Mouse (Mus musculus) intestine, embryonic 15.5 days (tissue): ENCODE measurements at regions not wholly inside any gene's neighbourhood (a gene's known extent, or its start where the extent isn't known, plus 50 kb on each side); places are given as distances from the start of the nearest gene placed in this dataset.

Source experiments
- ATAC-seq: fragments of 200-750 bp; cut with Nextera tagmentation; 2 replicates; pipeline ENCODE4 v1.8.0; 2017; ENCODE audit warnings: moderate TSS enrichment, moderate library complexity
- H3K27ac ChIP-seq: fragments of 300-500 bp; sonication (generic); 2 replicates; pipeline ENCODE4 v1.5.1; 2015; ENCODE audit warnings: mild to moderate bottlenecking, inconsistent platforms
- H3K27me3 ChIP-seq: fragments of 300-500 bp; sonication (generic); replicated peaks from 2 replicates; pipeline ENCODE4 v1.6.1; 2015; ENCODE audit warnings: inconsistent platforms
- H3K36me3 ChIP-seq: fragments of 300-500 bp; sonication (generic); 2 replicates; pipeline ENCODE4 v1.6.1; 2015; ENCODE audit warnings: inconsistent platforms
- H3K4me1 ChIP-seq: fragments of 300-500 bp; sonication (generic); replicated peaks from 2 replicates; pipeline ENCODE4 v1.6.1; 2015; ENCODE audit warnings: inconsistent platforms
- H3K4me2 ChIP-seq: fragments of 300-500 bp; sonication (generic); replicated peaks from 2 replicates; pipeline ENCODE4 v1.6.1; 2015; ENCODE audit warnings: mild to moderate bottlenecking, inconsistent platforms
- H3K4me3 ChIP-seq: fragments of 300-500 bp; sonication (generic); replicated peaks from 2 replicates; pipeline ENCODE4 v1.5.1; 2015; ENCODE audit warnings: inconsistent platforms
- H3K9ac ChIP-seq: fragments of 300-500 bp; sonication (generic); 2 replicates; pipeline ENCODE4 v1.6.1; 2015; ENCODE audit warnings: inconsistent platforms
- H3K9me3 ChIP-seq: fragments of 300-500 bp; sonication (generic); 2 replicates; pipeline ENCODE4 v1.6.1; 2016; ENCODE audit warnings: inconsistent platforms
- WGBS: fragments of 180-500 bp; shearing (Covaris S2); methylation state at CpG from one replicate; pipeline ENCODE4 v1.1.7; 2015; 5-methylcytosine and 5-hydroxymethylcytosine counted together

DNA sequence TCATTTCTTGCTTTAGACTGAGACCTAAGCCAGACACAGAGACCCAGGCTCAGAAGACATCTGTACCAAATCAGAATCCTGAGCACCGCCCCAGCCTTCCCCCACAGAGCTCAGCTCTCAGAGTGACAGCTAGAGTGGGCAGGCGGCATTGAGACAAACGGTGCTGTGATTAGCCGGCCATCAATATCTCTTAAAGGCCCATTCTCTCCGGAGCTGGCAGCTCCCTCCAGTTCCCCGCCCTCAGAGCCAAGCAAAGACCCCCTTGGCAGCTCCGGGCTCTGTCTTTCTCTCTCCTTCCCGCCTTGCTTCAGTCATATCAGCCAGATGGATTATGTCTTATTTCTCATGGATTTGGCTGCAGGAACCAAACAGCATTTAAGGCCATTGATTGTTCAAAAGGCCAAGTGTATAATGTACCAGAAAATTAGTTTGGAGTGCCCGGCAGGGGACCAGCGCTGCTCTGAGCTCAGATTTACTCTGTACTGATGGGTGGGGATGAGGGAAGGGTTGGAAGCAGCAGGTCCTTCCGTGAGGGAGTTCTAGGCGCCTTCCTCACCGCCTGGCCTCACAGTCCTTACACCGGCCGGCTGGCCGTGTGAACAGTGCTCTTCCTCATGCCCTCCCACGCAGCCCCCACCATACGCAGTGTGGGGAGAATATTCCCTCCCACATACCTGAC lies 109.0 kb upstream of the Thy1 start:
- no peak overlapping the region for H3K9ac ChIP-seq
- H3K4me1 ChIP-seq = no peaks in the 10 kb centered on the region
- H3K27ac ChIP-seq = no peak overlapping the region
- no peak overlapping the region for H3K4me3 ChIP-seq
- H3K36me3 ChIP-seq = no peaks in the 10 kb centered on the region
- no peaks in the 10 kb centered on the region for H3K9me3 ChIP-seq
- 0 out of 2 replicates have a peak, but pooled peaks have one; percentile 20 for ATAC-seq
- no peak overlapping the region for H3K4me2 ChIP-seq
- peaks cover 13% of the 10 kb centered on the region for H3K27me3 ChIP-seq
- WGBS = 19% methylated on average over 18 of the region's 18 CpGs

DNA sequence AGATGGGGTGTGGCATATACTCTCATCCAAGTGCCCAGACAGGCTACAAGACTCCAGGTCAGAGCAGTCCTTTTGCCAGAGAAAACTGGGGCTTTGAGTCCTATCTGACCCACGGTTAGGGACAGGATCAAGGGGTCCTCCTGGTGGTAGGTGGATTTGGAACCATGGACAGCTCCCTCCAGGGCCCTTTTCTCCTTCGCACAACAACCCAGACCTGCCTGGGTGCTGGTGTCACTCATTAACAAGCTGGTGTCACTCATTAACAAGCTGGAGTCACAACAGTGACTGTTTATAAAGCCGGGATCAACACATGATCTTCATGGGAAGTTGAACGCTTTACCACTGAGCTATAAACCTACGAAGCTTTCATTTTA lies 108.5 kb upstream of the Thy1 start:
- H3K4me2 ChIP-seq = no peak overlapping the region
- no peaks in the 10 kb centered on the region for H3K36me3 ChIP-seq
- no peak overlapping the region for H3K9ac ChIP-seq
- H3K27me3 ChIP-seq = peaks cover 13% of the 10 kb centered on the region
- ATAC-seq = peak; percentile 49; the same call in 1 of the 2 replicates
- no peak overlapping the region for H3K4me3 ChIP-seq
- no peaks in the 10 kb centered on the region for H3K4me1 ChIP-seq
- WGBS = 6% methylated on average over 5 of the region's 5 CpGs
- no peaks in the 10 kb centered on the region for H3K9me3 ChIP-seq
- H3K27ac ChIP-seq = no peak overlapping the region

DNA sequence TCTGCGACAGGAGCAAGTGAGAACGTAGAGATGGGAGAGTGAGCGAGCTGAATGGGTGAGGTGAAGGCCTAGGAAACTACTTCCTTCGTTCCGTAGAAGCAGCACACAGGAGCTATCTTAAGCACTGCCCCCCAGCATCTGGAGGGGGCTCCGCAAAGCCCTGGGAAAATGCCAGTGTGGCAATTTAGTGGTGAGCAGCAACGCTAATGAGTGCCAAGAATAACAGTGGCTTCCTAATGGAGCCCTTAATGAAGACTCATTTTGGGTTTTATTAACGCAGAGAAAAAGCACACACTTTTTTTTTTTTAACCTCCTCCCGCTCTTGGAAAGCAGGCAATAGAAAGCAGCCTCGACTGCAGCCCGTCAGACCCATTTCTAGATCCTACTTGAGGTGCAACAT lies 103.8 kb upstream of the Thy1 start:
- Histone ChIP-seq H3K27ac (no peak overlapping the region), H3K4me1 (no peaks in the 10 kb centered on the region), H3K36me3 (no peaks in the 10 kb centered on the region), H3K27me3 (peaks cover 12% of the 10 kb centered on the region), H3K4me2 (no peak overlapping the region), H3K4me3 (no peak overlapping the region), H3K9ac (no peak overlapping the region), H3K9me3 (no peaks in the 10 kb centered on the region)
- 71% methylated on average over 11 of the region's 11 CpGs for WGBS
- ATAC-seq = no peak

DNA sequence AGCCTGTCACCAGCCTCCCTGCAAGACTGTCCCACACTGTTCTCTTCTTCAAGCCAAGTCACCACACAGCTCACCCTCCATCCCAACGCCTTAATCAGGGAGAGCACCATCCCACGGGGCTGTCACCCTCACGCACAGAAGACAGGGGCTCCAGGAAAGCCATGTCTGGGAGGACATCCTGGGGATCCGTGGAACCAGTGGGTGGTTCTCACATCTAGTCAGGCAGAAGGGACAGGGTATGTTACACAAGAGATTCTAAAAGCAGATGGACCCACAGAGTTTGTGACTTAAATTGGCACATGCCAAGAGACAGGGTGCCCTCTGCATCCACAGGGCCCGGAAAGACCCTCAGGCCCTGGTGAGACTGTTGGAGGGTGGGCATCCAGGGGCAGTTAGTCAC lies 101.0 kb upstream of the Thy1 start:
- no peaks in the 10 kb centered on the region for H3K36me3 ChIP-seq
- H3K4me2 ChIP-seq = no peak overlapping the region
- H3K4me3 ChIP-seq = no peak overlapping the region
- H3K4me1 ChIP-seq = no peaks in the 10 kb centered on the region
- H3K27me3 ChIP-seq = 0 out of 2 replicates have a peak, but pooled peaks cover 3% of the 10 kb centered on the region
- ATAC-seq = no peak
- H3K9ac ChIP-seq = no peak overlapping the region
- no peak overlapping the region for H3K27ac ChIP-seq
- 82% methylated on average over 5 of the region's 5 CpGs for WGBS
- H3K9me3 ChIP-seq = no peaks in the 10 kb centered on the region

DNA sequence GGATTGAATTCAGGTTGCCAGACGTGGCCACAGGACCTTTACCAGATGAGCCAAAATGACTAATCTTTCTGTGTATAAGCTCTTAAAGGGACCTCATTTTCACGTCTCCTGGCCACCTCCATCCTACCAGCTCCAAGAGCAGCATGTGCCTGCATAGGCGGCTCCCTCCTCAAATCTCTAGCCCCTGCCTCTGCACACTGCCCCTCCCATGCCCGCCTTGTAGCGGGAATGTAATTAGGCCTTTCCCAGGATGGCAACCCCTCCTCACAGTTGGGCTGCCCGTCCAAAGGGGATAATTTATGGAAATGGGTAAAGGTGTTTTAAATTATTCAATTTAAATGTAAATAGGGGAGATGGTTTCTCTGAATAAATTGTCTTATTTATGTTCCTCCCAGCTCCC lies 99.7 kb upstream of the Thy1 start:
- WGBS = 36% methylated on average over 6 of the region's 6 CpGs
- no peaks in the 10 kb centered on the region for H3K9me3 ChIP-seq
- ATAC-seq = no peak

DNA sequence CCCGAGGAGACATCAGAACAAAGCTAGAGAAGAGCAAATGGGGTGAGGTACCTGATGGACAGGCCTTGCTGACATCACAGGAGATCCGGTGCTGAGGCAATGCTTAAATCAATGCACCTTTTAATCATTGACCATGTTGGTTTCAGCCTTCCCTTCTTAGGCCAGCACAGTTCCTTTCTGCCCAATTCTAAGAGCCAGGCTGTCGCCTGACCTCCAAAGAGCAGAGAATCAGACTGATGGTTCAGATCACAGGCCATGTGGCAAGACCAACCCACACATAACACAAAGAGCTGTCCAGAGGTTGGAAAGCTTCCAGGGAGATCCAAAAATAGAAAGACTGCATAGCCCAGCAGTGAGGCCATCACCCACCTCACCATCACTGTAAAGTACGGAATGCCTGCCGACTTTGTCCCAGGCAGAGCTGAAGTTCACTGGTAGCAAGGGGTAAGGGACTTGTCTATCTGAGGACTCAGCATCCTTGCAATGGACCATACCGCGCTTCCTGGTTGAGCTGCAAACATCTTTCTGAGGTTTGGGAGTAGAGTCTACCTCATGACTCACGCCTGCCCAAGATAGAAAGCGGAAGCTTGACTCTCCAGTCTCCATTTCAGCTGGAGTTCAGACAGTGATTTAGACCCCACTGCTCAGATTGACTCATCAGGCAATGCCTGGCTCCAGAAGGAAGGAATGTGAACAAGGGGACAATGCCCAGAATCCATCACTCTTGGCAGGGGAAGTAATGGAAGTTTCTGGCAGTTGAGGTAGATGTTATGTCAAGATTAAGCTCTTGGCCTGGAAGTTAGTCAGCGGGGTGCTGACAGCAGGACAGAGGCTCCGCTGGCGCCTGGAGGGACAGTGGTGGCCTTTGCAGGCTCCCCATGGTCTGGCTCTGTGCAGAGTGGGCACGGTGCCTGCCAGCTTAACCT lies 98.1 kb upstream of the Thy1 start:
- no peak for ATAC-seq
- no peaks in the 10 kb centered on the region for H3K9me3 ChIP-seq
- H3K9ac ChIP-seq = no peak overlapping the region
- no peaks in the 10 kb centered on the region for H3K4me1 ChIP-seq
- no peaks in the 10 kb centered on the region for H3K36me3 ChIP-seq
- no peak overlapping the region for H3K4me3 ChIP-seq
- 68% methylated on average over 13 of the region's 13 CpGs for WGBS
- no peak overlapping the region for H3K27ac ChIP-seq
- no peaks in the 10 kb centered on the region for H3K27me3 ChIP-seq
- no peak overlapping the region for H3K4me2 ChIP-seq

More for the DNA sequence above, 99.7 kb upstream of the Thy1 start:
- H3K4me3 ChIP-seq = no peak overlapping the region
- no peak overlapping the region for H3K27ac ChIP-seq
- no peaks in the 10 kb centered on the region for H3K4me1 ChIP-seq
- no peak overlapping the region for H3K9ac ChIP-seq
- no peaks in the 10 kb centered on the region for H3K27me3 ChIP-seq
- no peak overlapping the region for H3K4me2 ChIP-seq
- no peaks in the 10 kb centered on the region for H3K36me3 ChIP-seq

DNA sequence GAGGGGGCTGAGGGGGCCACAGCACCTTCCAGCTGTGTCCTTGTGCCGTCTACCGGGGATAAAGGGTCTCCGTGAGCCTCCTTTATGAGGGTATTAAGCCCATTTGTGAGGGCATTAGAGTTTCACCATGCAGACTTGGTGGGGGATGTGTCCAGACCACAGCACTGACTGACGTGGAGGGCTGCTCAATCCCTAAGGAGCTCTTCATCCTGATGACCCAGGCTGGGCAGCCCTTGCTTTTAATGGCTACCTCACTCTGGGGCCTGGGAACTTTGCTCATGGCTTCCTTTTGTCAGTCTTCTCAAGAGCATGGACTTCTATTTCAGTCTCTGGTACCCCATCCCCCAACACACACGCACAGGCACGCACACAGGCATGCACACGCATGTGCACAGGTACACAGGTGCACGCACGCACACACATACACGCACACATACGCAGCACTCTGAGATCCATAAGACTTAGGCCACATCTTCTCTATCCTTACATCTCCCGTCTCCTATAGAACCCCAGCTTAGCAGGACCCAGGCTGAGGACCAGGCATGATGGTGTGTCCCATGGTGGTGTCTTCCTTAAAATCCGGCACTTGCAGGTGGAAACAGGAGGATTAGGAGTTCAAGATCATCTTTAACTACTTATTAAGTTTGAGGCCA lies 97.1 kb upstream of the Thy1 start:
- no peak overlapping the region for H3K4me3 ChIP-seq
- H3K27ac ChIP-seq = no peak overlapping the region
- 83% methylated on average over 13 of the region's 13 CpGs for WGBS
- H3K27me3 ChIP-seq = no peaks in the 10 kb centered on the region
- H3K36me3 ChIP-seq = no peaks in the 10 kb centered on the region
- no peaks in the 10 kb centered on the region for H3K4me1 ChIP-seq
- no peak for ATAC-seq
- H3K9ac ChIP-seq = no peak overlapping the region
- no peak overlapping the region for H3K4me2 ChIP-seq
- H3K9me3 ChIP-seq = no peaks in the 10 kb centered on the region

DNA sequence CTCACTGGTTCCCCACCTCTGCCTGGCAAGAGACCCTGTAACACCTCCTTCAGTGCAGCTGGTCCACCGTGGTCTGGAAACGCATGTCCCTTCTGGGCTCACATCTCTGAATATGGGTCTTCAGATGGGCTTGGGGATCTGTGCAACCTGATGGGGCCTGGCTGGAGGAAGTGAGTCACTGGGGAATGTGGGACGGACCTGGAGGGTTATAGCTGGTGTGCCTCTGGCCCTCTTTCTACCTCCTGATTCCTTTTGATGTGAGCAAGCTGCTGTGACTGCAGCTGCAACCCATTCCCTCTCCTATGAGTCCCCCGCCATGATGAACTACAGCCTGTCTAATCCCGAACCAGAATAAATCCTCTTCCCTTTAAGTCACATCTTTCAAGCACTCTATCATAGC lies 96.1 kb upstream of the Thy1 start:
- no peaks in the 10 kb centered on the region for H3K27me3 ChIP-seq
- H3K4me2 ChIP-seq = no peak overlapping the region
- no peak for ATAC-seq
- H3K4me3 ChIP-seq = no peak overlapping the region
- H3K4me1 ChIP-seq = no peaks in the 10 kb centered on the region
- no peak overlapping the region for H3K27ac ChIP-seq
- no peak overlapping the region for H3K9ac ChIP-seq
- WGBS = 48% methylated on average over 5 of the region's 5 CpGs
- no peaks in the 10 kb centered on the region for H3K9me3 ChIP-seq
- H3K36me3 ChIP-seq = no peaks in the 10 kb centered on the region

DNA sequence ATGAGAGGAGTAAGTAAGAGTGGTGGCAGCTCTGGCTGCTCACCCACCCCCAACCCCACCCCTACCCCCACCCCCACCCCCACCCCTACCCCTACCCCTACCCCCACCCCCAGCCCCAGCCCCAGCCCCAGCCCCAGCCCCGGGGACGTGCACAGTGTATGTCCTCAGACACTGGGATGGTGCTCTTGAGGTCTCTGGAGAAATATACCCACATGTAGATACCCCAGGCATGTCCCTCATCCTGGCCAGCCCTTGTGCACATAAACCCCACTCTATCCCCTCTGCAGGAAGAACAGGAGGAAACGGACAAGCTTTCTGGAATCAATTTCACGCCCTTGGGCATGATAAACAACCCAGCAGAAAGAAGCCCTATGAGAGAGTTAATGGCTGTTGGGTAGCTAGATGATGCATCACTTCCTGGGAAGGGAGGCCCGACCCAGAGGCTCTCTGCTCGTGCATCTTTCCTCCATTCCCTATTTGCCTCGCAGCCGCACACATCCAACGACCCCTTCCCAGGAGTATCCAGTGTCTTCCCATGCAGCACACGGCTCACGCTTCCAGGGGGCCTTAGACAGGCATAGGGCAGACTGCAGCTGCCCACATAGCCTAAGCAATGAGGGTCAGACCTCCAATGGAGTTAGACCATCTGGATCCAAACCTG lies 95.6 kb upstream of the Thy1 start:
- H3K9me3 ChIP-seq = no peaks in the 10 kb centered on the region
- no peak overlapping the region for H3K27ac ChIP-seq
- H3K27me3 ChIP-seq = no peaks in the 10 kb centered on the region
- H3K9ac ChIP-seq = no peak overlapping the region
- no peak for ATAC-seq
- no peaks in the 10 kb centered on the region for H3K36me3 ChIP-seq
- H3K4me1 ChIP-seq = no peaks in the 10 kb centered on the region
- H3K4me3 ChIP-seq = no peak overlapping the region
- H3K4me2 ChIP-seq = no peak overlapping the region
- 26% methylated on average over 9 of the region's 11 CpGs for WGBS

DNA sequence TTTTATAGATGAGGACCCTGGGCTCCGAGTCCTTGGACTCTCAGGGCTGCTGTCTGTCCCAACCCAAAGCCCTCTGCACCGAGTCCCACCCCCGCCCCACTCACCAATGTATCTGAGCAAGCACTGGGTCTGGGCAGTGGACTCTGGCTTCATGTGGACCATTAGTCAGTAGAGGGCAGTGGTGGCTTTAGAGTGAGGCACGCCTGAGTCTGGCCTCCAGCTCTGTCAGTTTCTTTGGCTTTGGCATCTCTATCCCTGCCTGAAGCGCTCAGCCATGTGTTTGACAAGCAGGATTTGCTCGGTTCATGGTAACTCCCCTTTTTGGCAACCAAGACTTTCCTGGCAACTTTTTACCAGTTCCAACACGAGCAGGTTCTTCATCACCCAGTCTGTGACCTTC lies 90.1 kb upstream of the Thy1 start:
- Histone ChIP-seq H3K27me3 (no peaks in the 10 kb centered on the region), H3K4me3 (no peak overlapping the region), H3K9ac (no peak overlapping the region), H3K9me3 (no peaks in the 10 kb centered on the region), H3K36me3 (no peaks in the 10 kb centered on the region), H3K27ac (no peak overlapping the region), H3K4me2 (no peak overlapping the region), H3K4me1 (no peaks in the 10 kb centered on the region)
- 29% methylated on average over 7 of the region's 7 CpGs for WGBS
- no peak for ATAC-seq

DNA sequence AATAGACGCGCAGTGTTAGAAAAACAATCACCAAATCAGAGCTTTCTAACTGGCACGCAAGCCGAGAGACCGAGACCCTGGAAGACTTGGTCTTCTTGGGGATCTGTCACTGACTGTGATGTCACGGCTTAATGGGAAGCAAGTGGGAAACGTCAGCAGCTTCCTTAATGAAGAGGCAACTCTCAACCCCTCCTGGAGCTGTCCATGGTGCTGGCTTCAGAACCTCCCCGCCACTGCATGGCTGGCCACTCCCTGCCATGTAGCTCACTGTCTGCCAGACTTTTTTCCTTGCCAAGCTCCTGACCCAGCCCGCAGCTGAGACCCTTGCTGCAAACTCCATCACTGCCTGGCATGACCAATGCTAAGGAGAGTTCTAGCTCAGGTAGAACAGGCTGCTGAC lies 83.6 kb upstream of the Thy1 start:
- H3K9me3 ChIP-seq = no peaks in the 10 kb centered on the region
- H3K9ac ChIP-seq = no peak overlapping the region
- no peaks in the 10 kb centered on the region for H3K36me3 ChIP-seq
- no peak overlapping the region for H3K4me2 ChIP-seq
- no peak for ATAC-seq
- H3K27ac ChIP-seq = no peak overlapping the region
- 24% methylated on average over 9 of the region's 9 CpGs for WGBS
- no peak overlapping the region for H3K4me3 ChIP-seq
- H3K27me3 ChIP-seq = no peaks in the 10 kb centered on the region; the same call in 1 of the 2 replicates
- no peaks in the 10 kb centered on the region for H3K4me1 ChIP-seq

DNA sequence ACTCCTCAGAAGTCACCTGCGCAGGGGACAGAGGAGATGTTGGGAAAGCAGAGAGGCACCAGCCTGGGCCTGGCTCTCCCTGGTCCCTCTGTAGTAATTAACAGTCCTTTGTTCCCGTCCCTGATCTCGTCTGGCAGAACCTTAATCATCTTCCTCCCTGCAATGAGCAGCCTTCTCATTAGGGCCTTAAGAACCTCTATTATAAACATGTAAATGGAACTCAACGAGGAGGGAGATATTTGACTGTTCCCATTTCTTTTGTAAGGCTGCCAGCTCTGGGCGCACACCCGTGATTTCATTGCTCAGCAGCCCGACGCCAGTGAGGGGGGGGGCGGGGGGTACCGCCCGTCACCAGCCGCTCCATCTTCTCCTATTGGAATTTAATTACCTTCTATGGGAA lies 81.8 kb upstream of the Thy1 start:
- no peaks in the 10 kb centered on the region; the same call in 1 of the 2 replicates for H3K27me3 ChIP-seq
- H3K36me3 ChIP-seq = no peaks in the 10 kb centered on the region
- H3K4me2 ChIP-seq = no peak overlapping the region
- no peaks in the 10 kb centered on the region for H3K9me3 ChIP-seq
- no peaks in the 10 kb centered on the region for H3K4me1 ChIP-seq
- H3K9ac ChIP-seq = no peak overlapping the region
- 59% methylated on average over 12 of the region's 12 CpGs for WGBS
- H3K27ac ChIP-seq = no peak overlapping the region
- no peak overlapping the region for H3K4me3 ChIP-seq
- ATAC-seq = no peak
